Mouse (Mus musculus): Measurements from ENCODE around the gene Dync1h1. TPM values are rescaled to one million over a fixed set of nuclear protein-coding genes. Genes with fewer than 3 reads are reported as not detected.

Dync1h1 gene
- total and polyA plus RNA-seq, 3 experiments, result 24.9 to 114 (median 80.1) TPM

GRCm38 (mm10) chr12:110609153-110609497, 7.9 kb downstream of the Dync1h1 start:
- Histone ChIP-seq H3K4me2 (ENCODE audit: insufficient read depth, low read depth, poor library complexity, severe bottlenecking) (no peak overlapping the region), H3K9ac (ENCODE audit: insufficient read depth, low read depth) (no peak overlapping the region), H3K79me2 (replicated peaks; ENCODE audit: control insufficient read depth, extremely low read depth, insufficient read depth, poor library complexity, severe bottlenecking) (peaks cover 37% of the 10 kb centered on the region), H3K4me3 (replicated peaks in 1 of 3; ENCODE audit: low read depth in 2 of 3, low read length in 2 of 3, poor library complexity in 1 of 3) (no peak overlapping the region), H3K27ac (ENCODE audit: insufficient read depth, low read depth) (no peak overlapping the region), H3K9me3 (replicated peaks; ENCODE audit: low read length) (no peaks in the 10 kb centered on the region), H3K36me3 (replicated peaks in 1 of 2; ENCODE audit: control insufficient read depth in 1 of 2, insufficient read depth in 1 of 2, low read length in 1 of 2) (peaks cover 21 to 53% of the 10 kb centered on the region in 2 experiments), H3K4me1 (ENCODE audit: control insufficient read depth in 1 of 2, insufficient read depth in 2 of 2) (peaks cover 9 to 50% of the 10 kb centered on the region in 2 experiments), H3K27me3 (replicated peaks) (no peaks in the 10 kb centered on the region)
- TF ChIP-seq ZNF384 (IDR thresholded peaks at IDR 0.05; ENCODE audit: low read depth, low read length), result peak; percentile 79
- TF ChIP-seq NRF1 (IDR thresholded peaks at IDR 0.05; ENCODE audit: low read depth, low read length), result no peak
- TF ChIP-seq RCOR1 (conservative IDR thresholded peaks at IDR 0.05; ENCODE audit: low read depth, low read length), result no peak
- no peak for TF ChIP-seq SMC3 (IDR thresholded peaks at IDR 0.05; ENCODE audit: low read depth, low read length)
- no peak for DNase-seq (ENCODE audit: extremely low read depth)
- in situ Hi-C loops (cut with MboI; ENCODE audit: low pct_ligation_motif_present, low pct_unique_long_range_greater_than_20kb, low sequenced_read_pairs), result loop anchor here (5.0 kb wide), 1 partner anchor 233 kb away; the partner anchor contains the start of gene Mok
- dilution Hi-C loops (cut with MboI; ENCODE audit: extremely low pct_ligation_motif_present, extremely low pct_unique_long_range_greater_than_20kb, low sequenced_read_pairs), result no loop called here

- in situ Hi-C loops (cut with MboI; ENCODE audit: low pct_ligation_motif_present, low pct_unique_long_range_greater_than_20kb, low sequenced_read_pairs), result no loop called here
- peaks cover 25% of the 10 kb centered on the region for H3K79me2 ChIP-seq (replicated peaks; ENCODE audit: control insufficient read depth, extremely low read depth, insufficient read depth, poor library complexity, severe bottlenecking)
- TF ChIP-seq MYC (IDR thresholded peaks at IDR 0.05; ENCODE audit: low read depth, low read length) (no peak), IRF4 (IDR thresholded peaks at IDR 0.05; ENCODE audit: low read depth, low read length) (peak; percentile 78; the same call in 1 of the 2 replicates), TBP (conservative IDR thresholded peaks at IDR 0.05; ENCODE audit: low read depth, low read length) (no peak), RAD21 (IDR thresholded peaks at IDR 0.05; ENCODE audit: low read depth, low read length) (no peak), PAX5 (IDR thresholded peaks at IDR 0.05; ENCODE audit: low read length) (no peak), EP300 (IDR thresholded peaks at IDR 0.05; ENCODE audit: low read length) (peak; percentile 66), ZKSCAN1 (IDR thresholded peaks at IDR 0.05; ENCODE audit: borderline replicate concordance, low read depth, low read length) (no peak), ETS1 (conservative IDR thresholded peaks at IDR 0.05; ENCODE audit: low read depth, low read length) (0 out of 2 replicates have a peak, but pooled peaks have one; percentile 16), JUND (conservative IDR thresholded peaks at IDR 0.05; ENCODE audit: low read depth, low read length) (peak; percentile 72), JUN (IDR thresholded peaks at IDR 0.05; ENCODE audit: insufficient read depth, low read depth, low read length) (no peak)
- no peak for DNase-seq (ENCODE audit: extremely low read depth)
- no peak overlapping the region for H3K9ac ChIP-seq (ENCODE audit: insufficient read depth, low read depth)
- H3K9me3 ChIP-seq (replicated peaks; ENCODE audit: low read length), result no peaks in the 10 kb centered on the region
- H3K27me3 ChIP-seq (replicated peaks), result no peaks in the 10 kb centered on the region
- peaks cover 7 to 38% of the 10 kb centered on the region in 2 experiments for H3K4me1 ChIP-seq (ENCODE audit: control insufficient read depth in 1 of 2, insufficient read depth in 2 of 2)
- dilution Hi-C loops (cut with MboI; ENCODE audit: extremely low pct_ligation_motif_present, extremely low pct_unique_long_range_greater_than_20kb, low sequenced_read_pairs), result no loop called here
- no peak overlapping the region for H3K4me3 ChIP-seq (replicated peaks in 1 of 3; ENCODE audit: low read depth in 2 of 3, low read length in 2 of 3, poor library complexity in 1 of 3)
- no peak overlapping the region for H3K27ac ChIP-seq (ENCODE audit: insufficient read depth, low read depth)
- H3K36me3 ChIP-seq (replicated peaks in 1 of 2; ENCODE audit: control insufficient read depth in 1 of 2, insufficient read depth in 1 of 2, low read length in 1 of 2), result peaks cover 34 to 65% of the 10 kb centered on the region in 2 experiments
- H3K4me2 ChIP-seq (ENCODE audit: insufficient read depth, low read depth, poor library complexity, severe bottlenecking), result no peak overlapping the region
Observed at GRCm38 (mm10) chr12:110610713-110611112, 9.5 kb downstream of the Dync1h1 start.

GRCm38 (mm10) chr12:110630056-110630455, 28.8 kb downstream of the Dync1h1 start:
- in situ Hi-C loops (cut with MboI; ENCODE audit: low pct_ligation_motif_present, low pct_unique_long_range_greater_than_20kb, low sequenced_read_pairs), result no loop called here
- H3K4me2 ChIP-seq (ENCODE audit: insufficient read depth, low read depth, poor library complexity, severe bottlenecking), result no peak overlapping the region
- TF ChIP-seq ZKSCAN1 (IDR thresholded peaks at IDR 0.05; ENCODE audit: borderline replicate concordance, low read depth, low read length), result no peak
- no peak for TF ChIP-seq BHLHE40 (IDR thresholded peaks at IDR 0.05; ENCODE audit: low read depth, low read length)
- TF ChIP-seq TCF12 (IDR thresholded peaks at IDR 0.05; ENCODE audit: low read depth, low read length), result no peak
- no peak for TF ChIP-seq HCFC1 (IDR thresholded peaks at IDR 0.05; ENCODE audit: low read depth, low read length)
- no peak for TF ChIP-seq RAD21 (IDR thresholded peaks at IDR 0.05; ENCODE audit: low read depth, low read length)
- no peak for TF ChIP-seq ZMIZ1 (IDR thresholded peaks at IDR 0.05; ENCODE audit: low read depth, low read length)

More at GRCm38 (mm10) chr12:110630056-110630455, 28.8 kb downstream of the Dync1h1 start:
- dilution Hi-C loops (cut with MboI; ENCODE audit: extremely low pct_ligation_motif_present, extremely low pct_unique_long_range_greater_than_20kb, low sequenced_read_pairs), result no loop called here
- no peaks in the 10 kb centered on the region for H3K4me1 ChIP-seq (ENCODE audit: control insufficient read depth in 1 of 2, insufficient read depth in 2 of 2)
- H3K27ac ChIP-seq (ENCODE audit: insufficient read depth, low read depth), result no peak overlapping the region
- H3K9me3 ChIP-seq (replicated peaks; ENCODE audit: low read length), result no peaks in the 10 kb centered on the region
- no peak overlapping the region for H3K9ac ChIP-seq (ENCODE audit: insufficient read depth, low read depth)
- no peak for DNase-seq (ENCODE audit: extremely low read depth)
- H3K27me3 ChIP-seq (replicated peaks), result no peaks in the 10 kb centered on the region
- no peak overlapping the region for H3K4me3 ChIP-seq (replicated peaks in 1 of 3; ENCODE audit: low read depth in 2 of 3, low read length in 2 of 3, poor library complexity in 1 of 3)
- H3K36me3 ChIP-seq (replicated peaks in 1 of 2; ENCODE audit: control insufficient read depth in 1 of 2, insufficient read depth in 1 of 2, low read length in 1 of 2), result peaks cover 93 to 100% of the 10 kb centered on the region in 2 experiments
- H3K79me2 ChIP-seq (replicated peaks; ENCODE audit: control insufficient read depth, extremely low read depth, insufficient read depth, poor library complexity, severe bottlenecking), result no peaks in the 10 kb centered on the region

Measured in CH12.LX (cell line).